Mouse (Mus musculus): ENCODE measurements around the gene Olfr875. TPM values are rescaled to one million over a fixed set of nuclear protein-coding genes. Genes with fewer than 3 reads are reported as not detected.
"Not testable (repeated sequence)": the region's sequence is repeated elsewhere in the genome, so short reads cannot be mapped to it uniquely, and the experiment has no call there.

Gene Olfr875
- total RNA-seq (2022) = not detected

GRCm38 (mm10) chr9:37771759-37772158, at the start of gene Olfr875:
Olfr875 (plus strand) TSS chr9:37771857.
- no peak for DNase-seq

DNA sequence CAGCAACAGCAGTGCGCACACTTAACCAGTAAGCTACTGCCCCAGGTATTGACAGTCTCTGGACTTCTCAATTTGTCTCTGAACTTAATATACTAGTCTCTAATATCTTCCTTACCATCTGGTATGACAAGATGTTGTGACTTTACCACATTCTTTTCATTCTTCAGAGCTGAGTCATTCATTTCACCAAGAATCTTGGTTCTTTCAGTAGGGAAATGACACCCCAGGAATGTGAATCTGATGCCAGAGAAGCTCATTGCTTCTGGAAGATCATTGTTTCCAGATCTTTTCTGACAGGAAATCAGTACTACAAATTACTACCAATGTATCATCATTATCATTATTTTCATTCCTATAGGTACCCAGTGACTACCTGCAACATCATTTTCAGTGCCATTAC, 37.3 kb upstream of the Olfr875 start:
- no peak for DNase-seq

DNA sequence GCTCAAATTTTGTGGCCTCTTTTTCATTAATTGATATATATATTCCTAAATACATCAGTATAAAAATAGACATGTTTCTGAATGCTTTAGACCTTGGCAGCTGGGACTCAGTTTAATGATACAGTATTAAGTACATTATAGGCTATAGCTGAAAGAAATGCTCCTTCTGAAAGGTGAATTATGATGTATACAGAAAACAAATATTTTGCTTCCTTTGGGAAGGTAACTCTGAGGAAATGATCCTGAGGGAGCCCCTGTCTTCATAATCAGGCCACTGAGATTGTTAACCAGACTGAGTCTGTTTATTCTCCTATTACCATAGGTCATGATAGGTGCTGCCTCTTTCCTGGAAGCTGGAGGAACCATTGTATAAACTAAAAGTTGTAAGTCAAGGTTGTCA, 26.9 kb upstream of the Olfr875 start, which contains the start of gene Olfr874:
Olfr874 (plus strand) TSS at position 301 of the 400 bp plus-strand sequence.
- no peak for DNase-seq

- no peak for DNase-seq
Measured at GRCm38 (mm10) chr9:37750319-37751075, 21.2 kb upstream of the Olfr875 start.

- DNase-seq = no peak
Measured at GRCm38 (mm10) chr9:37751467-37751866, 20.2 kb upstream of the Olfr875 start.

DNA sequence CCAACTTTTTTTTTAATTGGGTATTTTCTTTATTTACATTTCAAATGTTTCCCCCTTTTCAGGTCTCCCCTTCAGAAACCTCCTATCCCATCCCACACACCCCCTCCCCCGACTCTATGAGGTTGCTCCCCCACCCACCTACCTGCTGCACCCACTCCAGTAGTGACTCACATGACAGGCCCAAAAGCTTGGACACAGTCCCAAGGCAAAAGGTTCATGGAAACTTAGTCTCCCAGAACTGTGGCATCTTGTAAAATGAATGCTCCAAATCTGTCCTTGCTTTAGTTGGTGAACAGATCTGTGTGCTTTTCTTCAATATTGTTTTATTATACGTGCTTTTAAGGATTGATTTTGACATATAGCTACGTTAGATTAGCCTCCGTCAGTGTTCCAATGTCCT, 19.7 kb upstream of the Olfr875 start:
- DNase-seq = peak; percentile 45

GRCm38 (mm10) chr9:37761728-37762127, 9.9 kb upstream of the Olfr875 start:
- no peak for DNase-seq

- DNase-seq = no peak
Measured at GRCm38 (mm10) chr9:37762541-37762940, 9.1 kb upstream of the Olfr875 start.

DNA sequence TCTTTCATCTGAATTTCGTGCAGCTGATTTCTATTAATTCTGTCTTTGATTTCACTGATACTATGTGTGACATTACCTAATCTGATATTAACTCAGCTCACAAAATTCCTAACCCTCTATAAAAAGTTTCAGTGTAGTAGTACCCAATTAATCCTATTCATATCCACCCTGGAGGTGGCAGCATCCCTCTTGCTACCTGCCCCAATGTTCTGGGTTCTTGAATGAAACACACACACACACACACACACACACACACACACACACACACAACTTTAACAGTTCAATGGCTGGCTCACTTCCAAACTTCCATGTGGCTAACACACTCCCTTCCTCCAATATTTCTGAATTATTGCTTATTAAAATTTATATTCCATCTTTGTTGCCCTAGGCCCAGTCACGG, 996 bp upstream of the Olfr875 start:
- no peak for DNase-seq

- no peak for DNase-seq
Measured at GRCm38 (mm10) chr9:37782766-37783260, 11.2 kb downstream of the Olfr875 start.

GRCm38 (mm10) chr9:37783394-37784387, 12.0 kb downstream of the Olfr875 start:
- DNase-seq = not testable (repeated sequence)

DNA sequence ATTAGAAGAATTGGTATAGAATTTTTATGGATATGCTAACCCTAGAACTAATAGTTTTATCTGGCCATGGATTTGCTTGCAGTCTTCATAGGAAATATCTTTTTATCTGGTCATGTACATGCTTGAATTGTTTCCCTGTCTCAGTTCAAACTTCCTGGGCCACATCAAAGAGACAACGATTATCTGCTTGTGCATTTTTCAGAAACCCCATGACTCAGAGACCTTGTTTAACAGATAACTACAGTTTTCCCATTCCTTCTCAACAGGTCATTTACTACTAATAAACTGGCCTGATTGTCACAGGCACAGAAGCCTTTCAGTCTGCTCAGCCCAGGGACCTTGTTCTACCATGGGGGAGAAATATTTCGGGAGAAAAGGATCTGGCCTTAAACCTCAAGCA, 14.8 kb downstream of the Olfr875 start:
- no peak for DNase-seq

GRCm38 (mm10) chr9:37802055-37802454, 30.4 kb downstream of the Olfr875 start:
- no peak for DNase-seq

DNA sequence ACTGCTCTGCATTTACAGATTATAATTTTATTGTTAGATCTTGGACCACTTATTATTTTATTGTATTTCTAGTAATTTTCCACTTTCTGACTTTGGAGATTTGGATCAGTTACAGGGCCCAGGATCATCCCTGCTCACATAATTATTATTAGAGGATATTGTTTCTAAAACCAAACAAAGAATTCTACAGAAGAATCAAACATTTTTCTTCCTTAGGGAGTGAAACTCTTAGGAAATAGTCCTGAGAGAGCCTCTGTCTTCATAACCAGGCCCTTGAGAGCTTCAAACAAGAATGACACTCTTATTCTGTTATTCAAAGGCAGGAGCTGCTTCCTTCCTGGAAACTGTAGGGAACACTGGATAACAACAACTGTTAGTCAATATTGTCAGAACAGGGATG, 31.1 kb downstream of the Olfr875 start, which contains the start of gene Olfr876:
Olfr876 (plus strand) TSS at position 301 of the 400 bp plus-strand sequence.
- DNase-seq = no peak

GRCm38 (mm10) chr9:37807235-37807634, 35.6 kb downstream of the Olfr875 start:
- DNase-seq = no peak

GRCm38 (mm10) chr9:37808456-37808855, 36.8 kb downstream of the Olfr875 start:
- peak; percentile 13 for DNase-seq

DNA sequence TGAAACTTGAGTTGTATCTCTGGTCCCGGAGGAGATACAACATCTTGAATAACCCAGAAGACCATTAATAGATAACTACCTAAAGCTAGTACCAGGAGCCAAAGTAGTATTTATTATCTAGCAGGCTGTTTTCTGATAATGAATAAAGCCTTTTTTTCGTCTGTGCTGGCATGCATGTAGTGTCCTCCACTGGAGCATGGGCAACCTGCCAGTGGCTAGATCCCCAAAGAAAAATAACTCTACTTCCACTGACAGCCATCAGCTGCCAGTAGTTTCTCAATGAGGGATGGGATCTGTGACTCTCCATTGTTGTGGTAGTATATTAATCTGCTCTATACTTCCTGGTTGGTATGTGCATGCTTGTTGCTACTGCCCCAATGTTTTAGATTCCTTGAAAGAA, 37.3 kb downstream of the Olfr875 start:
- DNase-seq = peak; percentile 50

GRCm38 (mm10) chr9:37814696-37815095, 43.0 kb downstream of the Olfr875 start:
- DNase-seq = no peak

Other genes with a start within 250 kb of the Olfr875 start
- 10 to 100 TPM; 32.9 to 60.4 (median 46.6) TPM for gene Esam, start 243.8 kb upstream of the Olfr875 start, total RNA-seq (2022)
- 1 to 10 TPM; 3.1 to 7.6 (median 5.4) TPM for gene Vsig2, start 232.6 kb upstream of the Olfr875 start, total RNA-seq (2022)
- 1 to 10 TPM; 1.0 to 1.8 (median 1.5) TPM for gene Nrgn, start 219.0 kb upstream of the Olfr875 start, total RNA-seq (2022)
- gene Siae, start 216.2 kb upstream of the Olfr875 start, total RNA-seq (2022) = 10 to 100 TPM; 20.8 to 30.8 (median 23.8) TPM
- gene Spa17, start 158.1 kb upstream of the Olfr875 start, total RNA-seq (2022) = 1 to 10 TPM in 3 of 4 experiments, under 1 TPM in 1; 0.99 to 5.1 (median 3.2) TPM
- gene Tbrg1, start 114.5 kb upstream of the Olfr875 start, total RNA-seq (2022) = 10 to 100 TPM; 75.6 to 84.5 (median 81.8) TPM
- gene Panx3, start 102.6 kb upstream of the Olfr875 start, total RNA-seq (2022) = under 1 TPM in 2 of 4 experiments, not detected in 2; 0.12 to 0.31 TPM
- gene Olfr160, start 55.6 kb upstream of the Olfr875 start, total RNA-seq (2022) = not detected
- not detected for gene Olfr874, start 26.8 kb upstream of the Olfr875 start, total RNA-seq (2022)
- not detected for gene Olfr876, start 31.2 kb downstream of the Olfr875 start, total RNA-seq (2022)
- not detected for gene Olfr877, start 82.4 kb downstream of the Olfr875 start, total RNA-seq (2022)
- not detected for gene Olfr145, start 124.9 kb downstream of the Olfr875 start, total RNA-seq (2022)
- not detected for gene Olfr878, start 146.0 kb downstream of the Olfr875 start, total RNA-seq (2022)
- gene Olfr881, start 220.0 kb downstream of the Olfr875 start, total RNA-seq (2022) = not detected